Mouse (Mus musculus) kidney, adult 2 months (tissue): ENCODE data around the gene G430095P16Rik. TPM values are rescaled to one million over a fixed set of nuclear protein-coding genes. Genes with fewer than 3 reads are reported as not detected.
A peak's percentile ranks its signal among the peaks of the same experiment; 100 is the strongest.

Source experiments
- DNase-seq: peaks from one replicate; pipeline ENCODE4 v3.0.0; 2021
- H3K27ac ChIP-seq: fragments of 200-500 bp; 2 replicates; pipeline ENCODE4 v1.5.1; 2012; ENCODE audit warnings: low read depth, low read length, control low read depth, inconsistent platforms; ENCODE audit not compliant: insufficient read depth
- H3K27me3 ChIP-seq: fragments of 200-500 bp; replicated peaks from 2 replicates; pipeline ENCODE4 v1.6.1; 2012; ENCODE audit warnings: mild to moderate bottlenecking, moderate library complexity, low read length, inconsistent platforms; ENCODE audit not compliant: control insufficient read depth, insufficient read depth
- H3K36me3 ChIP-seq: fragments of 200-500 bp; 2 replicates; pipeline ENCODE4 v1.6.1; 2012; ENCODE audit warnings: mild to moderate bottlenecking, moderate library complexity, low read length, inconsistent platforms; ENCODE audit not compliant: control insufficient read depth, insufficient read depth
- H3K4me1 ChIP-seq: fragments of 200-500 bp; 2 replicates; pipeline ENCODE4 v1.6.1; 2011; ENCODE audit warnings: low read length; ENCODE audit not compliant: control insufficient read depth, insufficient read depth
- H3K4me3 ChIP-seq: fragments of 200-500 bp; 2 replicates; pipeline ENCODE4 v1.5.1; 2011; ENCODE audit warnings: mild to moderate bottlenecking, low read depth, low read length, control low read depth; ENCODE audit not compliant: insufficient read depth
- CTCF ChIP-seq: fragments of 200-500 bp; conservative IDR thresholded peaks from 2 replicates; pipeline ENCODE4 v1.5.1; 2011; ENCODE audit warnings: low read depth, mild to moderate bottlenecking, control low read depth, low read length, moderate library complexity, mixed read lengths; ENCODE audit not compliant: insufficient read depth, insufficient read length
- POLR2A ChIP-seq: fragments of 200-500 bp; IDR thresholded peaks from one replicate; pipeline ENCODE4 v1.6.1; 2011; ENCODE audit warnings: low read depth, low read length, control low read depth
- WGBS: fragments of 180-500 bp; shearing (Covaris S2); methylation state at CpG from one replicate; pipeline ENCODE4 v1.1.7; 2018; 5-methylcytosine and 5-hydroxymethylcytosine counted together
- polyA plus RNA-seq: library from polyadenylated mRNA; depleted of rRNA; stranded (reverse); fragments of >200 nt; gene quantifications from 2 replicates; pipeline ENCODE4 v1.2.3, GENCODE M21; 2012

The G430095P16Rik gene
- polyA plus RNA-seq, 1 experiment: 0.81 TPM

- TF ChIP-seq POLR2A: no peak
- TF ChIP-seq CTCF: no peak
- H3K27me3 ChIP-seq: no peaks in the 10 kb centered on the region
- WGBS: 96% methylated on average over 6 of the region's 6 CpGs
- DNase-seq: no peak
- H3K4me3 ChIP-seq: no peak overlapping the region
- peaks cover 8% of the 10 kb centered on the region for H3K4me1 ChIP-seq
- no peaks in the 10 kb centered on the region for H3K36me3 ChIP-seq
- H3K27ac ChIP-seq: no peak overlapping the region
Measured at GRCm38 (mm10) chr8:84733959-84734358, 11.2 kb downstream of the G430095P16Rik start.

- Histone ChIP-seq H3K4me1 (peaks cover 8% of the 10 kb centered on the region), H3K4me3 (no peak overlapping the region), H3K27ac (no peak overlapping the region), H3K36me3 (no peaks in the 10 kb centered on the region), H3K27me3 (no peaks in the 10 kb centered on the region)
- TF ChIP-seq POLR2A (no peak), CTCF (no peak)
- no peak for DNase-seq
- 84% methylated on average over 2 of the region's 2 CpGs for WGBS
Measured at GRCm38 (mm10) chr8:84734680-84735079, 11.9 kb downstream of the G430095P16Rik start.

DNA sequence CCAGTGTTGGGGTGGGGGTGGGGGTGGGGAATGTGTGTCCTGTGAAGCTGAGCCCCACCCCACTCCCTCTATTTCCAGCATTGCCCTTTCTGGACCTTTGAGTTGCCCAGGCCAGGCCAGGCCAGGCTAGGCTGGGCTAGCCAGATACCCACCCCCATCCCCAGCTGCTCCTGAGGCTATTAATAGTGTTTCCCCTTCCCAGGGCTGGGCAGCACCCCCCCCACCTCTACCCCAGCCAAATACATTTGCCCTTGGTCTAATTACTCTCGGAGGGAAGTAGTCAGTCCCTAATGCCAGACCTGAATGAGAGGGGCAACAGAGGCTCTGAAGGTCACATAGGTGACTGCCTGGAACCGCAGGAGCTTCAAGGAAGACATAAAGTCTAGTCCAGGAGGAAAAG is 12.8 kb downstream of the G430095P16Rik start:
- peaks cover 8% of the 10 kb centered on the region for H3K4me1 ChIP-seq
- 0 out of 2 replicates have a peak overlapping the region, but pooled peaks have one; percentile 9 for H3K27ac ChIP-seq
- TF ChIP-seq POLR2A: no peak
- no peak for TF ChIP-seq CTCF
- no peaks in the 10 kb centered on the region for H3K27me3 ChIP-seq
- H3K4me3 ChIP-seq: no peak overlapping the region
- WGBS: 53% methylated on average over 2 of the region's 2 CpGs
- DNase-seq: no peak
- H3K36me3 ChIP-seq: no peaks in the 10 kb centered on the region

DNA sequence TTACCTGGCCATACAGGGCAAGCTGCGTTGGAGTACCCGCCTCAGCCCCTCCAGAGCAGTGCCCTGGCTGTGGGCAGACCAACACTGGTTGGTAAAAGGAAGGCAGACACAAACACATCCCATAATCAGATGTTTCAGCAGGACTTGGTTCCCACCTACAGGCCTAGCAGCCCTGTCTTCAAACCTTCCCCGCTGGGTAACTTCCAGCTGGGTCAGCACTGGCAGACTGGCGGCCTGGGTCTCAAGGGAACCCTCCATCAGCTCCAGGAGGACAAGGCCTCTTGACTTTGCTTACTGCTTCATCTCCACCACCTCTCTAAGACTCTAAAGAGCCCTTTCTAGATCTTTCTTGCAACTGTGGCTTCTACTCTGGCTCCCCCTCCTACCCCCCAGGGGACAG is 13.7 kb downstream of the G430095P16Rik start:
- TF ChIP-seq POLR2A: no peak
- TF ChIP-seq CTCF: no peak
- Histone ChIP-seq H3K27me3 (no peaks in the 10 kb centered on the region), H3K4me1 (peaks cover 6% of the 10 kb centered on the region), H3K27ac (no peak overlapping the region), H3K36me3 (no peaks in the 10 kb centered on the region), H3K4me3 (no peak overlapping the region)
- DNase-seq: no peak
- 92% methylated on average over 4 of the region's 4 CpGs for WGBS

GRCm38 (mm10) chr8:84737608-84738007 is 14.8 kb downstream of the G430095P16Rik start:
- TF ChIP-seq CTCF: peak; percentile 98
- no peak for TF ChIP-seq POLR2A
- no peaks in the 10 kb centered on the region for H3K36me3 ChIP-seq
- H3K27ac ChIP-seq: no peak overlapping the region
- H3K4me3 ChIP-seq: no peak overlapping the region
- peak; percentile 79 for DNase-seq
- 7% methylated on average over 16 of the region's 16 CpGs for WGBS
- H3K27me3 ChIP-seq: no peaks in the 10 kb centered on the region
- H3K4me1 ChIP-seq: peaks cover 3% of the 10 kb centered on the region; the same call in 1 of the 2 replicates

DNA sequence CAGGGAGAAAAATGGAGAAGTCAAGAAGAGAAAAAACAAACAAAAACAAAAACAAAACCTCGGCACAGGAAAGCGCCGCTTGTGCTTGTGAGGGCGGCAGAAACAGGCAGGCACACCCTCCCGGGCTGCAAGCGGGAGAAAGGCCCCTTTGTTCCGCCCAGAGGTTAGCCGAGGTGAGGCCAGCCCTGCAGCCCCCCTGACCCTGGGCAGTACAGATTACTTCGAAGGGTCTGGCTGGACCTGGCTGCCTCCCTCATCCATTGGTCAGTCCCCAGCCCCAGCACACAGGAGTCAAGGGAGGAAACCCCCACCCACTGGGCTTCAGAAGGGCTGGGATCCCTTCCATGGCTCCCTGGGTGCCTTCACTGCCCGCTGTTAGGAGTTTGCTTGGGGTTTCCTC is 15.5 kb downstream of the G430095P16Rik start:
- Histone ChIP-seq H3K27ac (no peak overlapping the region), H3K36me3 (no peaks in the 10 kb centered on the region), H3K4me3 (no peak overlapping the region), H3K27me3 (no peaks in the 10 kb centered on the region), H3K4me1 (peaks cover 3% of the 10 kb centered on the region; the same call in 1 of the 2 replicates)
- WGBS: 66% methylated on average over 10 of the region's 10 CpGs
- no peak for DNase-seq
- no peak for TF ChIP-seq POLR2A
- no peak for TF ChIP-seq CTCF

DNA sequence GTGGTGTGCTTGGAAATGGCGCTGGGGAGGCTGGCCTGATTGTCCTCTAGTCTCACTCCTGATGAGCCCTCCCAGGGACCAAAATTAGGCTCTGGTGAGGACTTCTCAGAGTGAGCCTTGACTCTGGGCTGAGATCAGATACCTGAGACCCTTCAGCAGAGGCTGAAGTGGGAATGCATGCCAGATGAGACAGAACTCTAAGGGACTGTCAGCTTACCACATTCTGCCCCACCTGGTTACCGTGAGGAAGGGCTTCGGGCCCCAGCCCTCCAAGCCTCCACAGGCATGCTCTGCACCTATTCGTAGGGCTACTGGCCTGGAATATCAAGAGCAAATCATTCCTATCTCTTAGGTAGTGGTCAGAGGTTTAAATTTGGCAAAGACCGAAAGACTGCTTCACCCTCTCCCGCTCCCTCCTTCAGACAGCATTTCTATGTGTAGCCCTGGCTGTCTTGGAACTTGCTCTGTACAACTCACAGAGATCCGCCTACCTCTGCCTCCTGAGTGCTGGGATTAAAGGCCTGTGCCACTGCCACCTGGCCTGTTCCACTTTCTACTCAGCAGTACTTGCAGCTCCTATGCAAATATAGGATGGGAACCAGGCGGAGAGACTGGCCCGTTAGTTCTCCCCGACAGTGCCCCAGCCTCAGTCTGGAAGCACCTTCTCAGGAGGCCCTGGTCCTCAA is 16.1 kb downstream of the G430095P16Rik start:
- H3K27me3 ChIP-seq: no peaks in the 10 kb centered on the region
- H3K27ac ChIP-seq: no peak overlapping the region
- H3K4me3 ChIP-seq: no peak overlapping the region
- H3K4me1 ChIP-seq: peaks cover 8% of the 10 kb centered on the region; the same call in 1 of the 2 replicates
- TF ChIP-seq POLR2A (no peak), CTCF (no peak)
- no peaks in the 10 kb centered on the region for H3K36me3 ChIP-seq
- DNase-seq: no peak
- WGBS: 91% methylated on average over 10 of the region's 10 CpGs
